Mouse (Mus musculus): ENCODE measurements around the gene Tmem115.

- TF ChIP-seq POLR2A (IDR thresholded peaks at IDR 0.05; ENCODE audit: low read depth, low read length) (no peak), CTCF (IDR thresholded peaks at IDR 0.05; ENCODE audit: extremely low read depth, insufficient read depth, insufficient read length, insufficient replicate concordance) (no peak)
These were observed 32.9 kb upstream of the Tmem115 start for GRCm38 (mm10) chr9:107500708-107501286.
